Mouse (Mus musculus) heart, postnatal 0 days (tissue): ENCODE data around the gene Fmnl2.

Source experiments
- CTCF ChIP-seq: IDR thresholded peaks from 2 replicates; pipeline ENCODE4 v1.5.1; 2016; ENCODE audit warnings: antibody characterized with exemption, control low read depth, low read depth
- EP300 ChIP-seq: IDR thresholded peaks from 2 replicates; pipeline ENCODE4 v1.6.1; 2016; ENCODE audit warnings: antibody characterized with exemption, low read depth

DNA sequence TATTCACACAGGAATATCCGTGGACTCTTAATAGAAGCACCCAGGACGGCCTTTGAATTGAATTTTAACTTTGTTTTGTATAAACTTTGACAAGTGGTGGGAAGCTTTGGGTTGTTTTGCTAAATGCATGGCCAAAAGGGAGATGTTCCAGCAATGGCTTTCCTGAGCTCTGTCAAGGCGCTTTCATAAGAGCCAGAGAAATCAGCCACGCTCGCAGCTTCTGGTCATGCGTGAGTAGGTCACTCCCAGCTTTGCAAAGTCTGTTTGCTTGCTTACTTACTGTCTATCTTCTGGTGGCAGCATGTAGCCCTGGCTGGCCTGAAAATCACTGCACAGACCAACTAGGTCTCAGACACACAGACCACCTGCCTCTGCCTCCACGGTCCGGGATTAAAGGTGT lies 248.8 kb downstream of the Fmnl2 start:
- no peak for TF ChIP-seq CTCF
- TF ChIP-seq EP300, result no peak
